Mouse (Mus musculus) cerebellum, adult 11 months (tissue): ENCODE measurements around the gene Dph5.

Source experiments
- DNase-seq: peaks from one replicate; pipeline ENCODE4 v3.0.0; 2022

Dph5 gene

DNA sequence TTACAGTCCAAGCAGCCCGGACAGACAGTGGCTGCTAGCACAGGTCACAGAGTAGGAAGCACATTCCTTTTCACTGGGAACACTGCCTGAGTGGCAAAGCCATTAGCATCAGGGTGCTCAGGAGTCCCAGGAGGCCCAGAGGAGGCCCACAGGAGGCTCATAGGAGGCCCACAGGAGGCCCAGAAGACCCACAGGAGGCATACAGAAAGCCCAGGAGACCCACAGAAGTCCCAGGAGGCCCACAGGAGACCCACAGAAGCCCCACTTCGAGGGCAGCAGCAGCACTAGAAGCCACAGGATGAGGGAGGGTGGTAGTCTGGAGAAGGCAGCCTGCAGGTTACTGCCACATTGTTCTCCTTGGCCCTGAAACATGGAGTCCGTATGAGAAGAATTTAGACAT is 65.5 kb downstream of the Dph5 start:
- DNase-seq = no peak

DNA sequence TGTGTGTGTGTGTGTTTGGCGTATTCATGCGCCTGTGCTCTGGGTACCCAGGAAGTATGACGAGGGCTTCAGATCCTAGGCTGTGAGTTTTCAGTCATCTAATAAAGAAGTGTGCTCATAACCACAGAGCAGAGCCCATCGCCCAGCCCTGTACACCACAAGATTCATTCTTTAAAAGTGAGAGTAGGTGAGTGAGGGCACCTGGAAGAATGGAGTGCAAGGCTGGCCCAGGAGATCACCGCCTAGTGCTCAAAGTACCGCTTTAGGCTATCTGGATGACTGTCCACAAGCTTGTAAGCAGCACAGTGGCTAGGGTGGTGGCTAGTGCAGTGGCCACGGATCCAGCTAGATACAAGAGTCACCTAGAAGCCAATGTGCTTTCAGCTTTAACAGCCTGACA is 69.6 kb downstream of the Dph5 start:
- DNase-seq = no peak

DNA sequence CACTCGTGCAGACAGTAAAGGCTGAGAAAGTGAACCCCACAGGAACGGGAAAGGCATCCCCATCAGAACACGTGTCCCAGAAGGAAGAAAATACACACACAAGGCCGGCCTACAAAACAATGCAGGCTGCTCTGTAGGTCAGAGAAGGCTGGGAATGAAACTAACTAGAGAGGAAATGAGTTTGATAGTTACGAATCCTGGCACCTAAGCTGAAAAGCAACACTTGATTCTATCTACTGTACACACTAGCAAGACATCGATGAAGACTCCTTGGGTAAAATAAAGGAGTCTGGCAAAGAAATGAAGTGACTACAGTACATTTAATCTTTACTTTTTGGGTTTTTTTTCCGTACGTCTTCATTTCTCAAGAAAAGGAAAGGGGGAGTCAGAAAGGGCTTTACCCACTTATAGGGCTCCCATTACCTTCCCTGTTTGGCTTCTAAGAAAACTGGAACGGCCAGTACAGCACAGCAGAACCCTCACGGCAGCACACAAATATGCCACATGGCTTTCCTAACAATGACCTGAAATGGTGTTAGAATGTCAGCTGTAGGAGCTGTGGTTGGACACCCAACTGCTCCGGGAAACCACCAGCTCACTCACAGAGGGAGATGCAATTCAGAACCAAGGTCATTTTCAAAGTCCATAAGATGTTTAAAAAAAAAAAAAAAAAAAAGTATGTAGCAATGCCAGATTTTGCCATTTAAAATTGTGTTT is 73.8 kb downstream of the Dph5 start:
- DNase-seq = no peak

DNA sequence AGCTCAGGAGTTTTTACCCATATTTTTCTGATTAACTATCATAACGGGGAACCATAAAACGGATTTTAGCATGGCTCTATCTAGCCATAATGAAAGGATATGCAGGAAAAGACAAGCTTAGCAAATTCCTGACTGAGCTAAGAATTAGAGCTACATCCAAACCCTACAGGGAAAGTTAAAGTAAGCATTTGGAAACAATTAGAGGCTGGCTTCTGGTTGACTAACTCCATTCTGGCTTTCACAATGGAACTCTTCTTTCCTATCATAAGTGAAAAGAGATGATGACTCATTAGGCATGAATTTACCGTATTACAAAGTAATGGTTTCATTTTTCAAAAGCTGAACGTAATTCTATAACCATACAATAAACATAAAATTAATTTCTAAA is 74.4 kb downstream of the Dph5 start:
- no peak for DNase-seq

DNA sequence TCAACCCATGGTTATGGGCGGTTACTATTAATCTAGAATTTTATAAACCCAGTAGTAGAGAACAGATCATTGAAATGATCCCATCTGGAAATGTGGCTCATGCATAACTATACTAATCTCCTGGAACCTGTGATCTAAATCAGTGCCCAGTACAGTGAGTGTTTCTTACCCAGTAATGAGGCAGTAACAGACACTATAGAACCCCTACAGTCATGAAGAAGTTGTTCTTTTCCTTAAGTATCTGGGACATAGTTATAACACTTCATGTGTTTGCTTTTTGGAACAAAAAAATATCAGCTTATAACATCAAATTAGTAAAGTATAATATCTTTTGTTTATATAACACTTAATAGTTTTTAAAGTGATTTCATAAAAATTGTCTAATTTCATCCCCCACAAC is 76.0 kb downstream of the Dph5 start:
- no peak for DNase-seq

DNA sequence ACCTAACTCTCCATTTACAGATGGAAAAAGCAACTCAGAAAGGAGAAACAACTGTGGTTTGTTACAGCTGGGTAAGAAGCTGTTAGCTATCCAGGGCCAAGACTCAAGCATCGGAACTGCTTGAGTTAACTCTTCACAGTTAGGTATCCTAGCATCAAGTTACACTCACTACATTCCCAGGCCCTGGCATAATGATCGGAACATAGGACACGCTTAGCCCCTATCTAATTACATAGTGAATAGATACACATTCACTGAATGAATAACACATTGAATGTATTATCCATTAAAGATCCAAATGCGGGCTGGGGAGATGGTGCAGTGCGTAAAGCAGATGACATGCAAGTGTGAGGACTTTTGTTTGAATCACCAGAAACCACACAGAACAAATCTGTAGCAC is 76.4 kb downstream of the Dph5 start:
- DNase-seq = no peak

DNA sequence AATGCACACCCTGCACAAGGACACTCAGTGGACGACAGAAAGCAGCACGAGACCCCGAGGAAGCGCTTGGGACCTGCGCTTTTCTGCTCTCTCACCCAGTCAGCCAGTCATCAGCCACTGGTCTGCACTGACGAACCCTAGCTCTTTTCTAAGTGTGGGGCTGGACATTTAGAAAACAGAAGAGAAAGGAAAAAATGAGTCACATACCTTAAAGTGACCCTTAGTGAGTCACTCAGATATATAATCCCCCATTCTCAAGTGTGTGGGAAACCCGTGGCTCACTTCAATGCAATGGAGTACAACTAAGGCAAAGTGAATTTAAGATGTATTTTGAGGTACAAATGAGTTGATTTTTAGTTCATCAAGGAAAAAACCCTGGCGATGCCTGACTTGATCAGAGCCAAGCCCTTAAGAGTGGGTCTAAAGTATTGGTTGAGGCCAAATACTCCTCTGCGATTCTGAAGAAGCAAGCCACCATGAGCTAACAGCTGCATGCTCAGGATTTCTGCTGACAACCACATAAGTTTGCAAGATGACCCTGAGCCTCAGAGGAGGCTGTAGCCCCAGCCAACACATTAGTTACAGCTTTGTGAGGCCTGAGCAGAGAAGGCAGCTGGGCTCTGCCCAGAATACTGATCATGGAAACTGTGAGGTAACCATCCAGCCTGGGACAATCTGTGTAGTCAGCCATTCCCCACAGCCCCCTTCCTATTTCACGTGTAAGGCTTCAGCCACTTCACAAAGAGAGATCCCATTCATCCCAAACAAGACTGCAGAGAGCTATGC is 81.3 kb downstream of the Dph5 start:
- DNase-seq = no peak

DNA sequence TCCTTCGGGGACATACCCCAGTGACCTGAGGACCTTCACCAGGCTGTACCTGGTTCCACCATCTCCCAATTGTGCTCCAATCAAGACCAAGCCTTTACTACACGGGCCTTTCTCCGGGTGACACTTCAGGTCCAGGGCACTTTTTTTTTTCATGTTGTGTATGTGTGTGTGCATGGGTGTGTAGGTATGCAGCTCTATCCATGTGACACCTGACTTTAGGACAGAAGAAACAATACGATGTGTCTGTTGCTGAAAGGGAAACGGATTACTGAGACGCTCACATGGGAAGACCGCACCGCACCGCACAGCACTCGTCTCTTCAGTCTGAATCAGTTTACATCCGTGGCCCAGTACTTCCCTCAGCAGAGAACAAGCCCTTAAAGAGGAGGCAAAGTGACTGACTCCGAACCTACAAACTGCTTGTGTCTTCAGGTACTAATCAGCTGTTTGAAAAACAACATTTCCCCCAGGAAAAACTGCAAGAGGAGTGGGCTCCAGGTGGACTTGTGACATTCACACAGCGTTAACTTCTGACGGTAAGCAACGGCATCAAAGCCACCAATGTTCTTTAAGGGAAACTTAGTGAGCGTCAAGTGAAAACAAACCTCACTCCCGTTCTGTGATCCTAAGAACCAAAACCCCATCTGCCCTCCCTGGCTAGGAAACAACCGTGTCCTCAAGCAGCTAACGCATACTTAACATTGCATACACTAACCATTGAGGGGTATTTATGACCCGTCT is 83.6 kb downstream of the Dph5 start:
- no peak for DNase-seq

DNA sequence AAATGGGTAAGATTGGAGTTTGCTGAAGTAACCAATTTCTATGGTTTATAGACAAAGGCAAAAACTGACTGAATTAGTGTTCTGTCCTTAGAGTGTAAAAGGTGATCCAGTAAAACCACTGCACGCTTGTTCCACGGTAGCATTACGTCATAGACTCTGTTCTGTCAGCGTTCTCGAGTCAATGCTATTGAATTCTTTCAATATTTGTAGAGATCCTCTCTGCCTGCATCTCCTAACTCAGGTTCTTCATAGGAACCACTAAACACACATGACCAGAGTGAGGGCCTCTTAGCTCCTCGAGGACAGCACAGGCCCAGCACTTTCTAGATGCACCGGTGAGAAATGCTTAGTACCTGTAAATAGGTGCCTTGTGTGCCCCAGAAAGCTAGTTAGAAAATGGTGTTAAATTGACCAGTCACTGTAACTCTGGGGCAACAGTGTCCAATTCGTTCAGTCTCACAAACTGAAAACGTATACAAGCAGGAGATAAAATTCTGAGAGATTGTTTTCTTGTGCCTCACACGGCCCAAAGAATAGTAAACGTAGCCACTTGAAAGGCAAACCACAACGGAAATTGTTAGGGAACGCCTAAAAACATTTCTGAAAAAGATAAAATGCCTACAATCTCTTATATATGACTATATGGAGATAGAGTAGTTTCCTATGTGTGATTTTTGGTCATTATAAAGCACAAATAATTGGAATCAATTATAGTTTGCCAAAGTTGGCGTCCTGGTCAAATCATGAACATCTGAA is 84.4 kb downstream of the Dph5 start:
- no peak for DNase-seq

DNA sequence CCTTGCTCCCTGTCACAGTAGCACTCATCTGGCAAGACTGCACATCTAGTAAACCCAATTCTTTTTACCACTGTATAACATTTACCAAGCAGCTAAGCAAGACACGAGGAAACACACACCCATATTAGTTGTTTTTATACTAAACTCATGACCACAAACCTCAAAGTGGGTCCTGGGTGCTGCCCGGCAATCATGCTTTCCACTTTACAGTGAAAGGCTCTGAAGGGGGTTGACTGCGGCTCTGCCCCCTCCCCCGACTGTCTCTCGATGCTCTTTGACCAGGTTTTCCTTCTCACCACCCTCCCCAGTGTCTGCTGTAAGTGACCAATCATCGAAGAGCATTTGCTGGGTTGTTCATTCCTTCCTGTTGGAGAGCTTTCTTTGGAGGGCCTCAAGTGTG is 86.6 kb downstream of the Dph5 start:
- DNase-seq = no peak

DNA sequence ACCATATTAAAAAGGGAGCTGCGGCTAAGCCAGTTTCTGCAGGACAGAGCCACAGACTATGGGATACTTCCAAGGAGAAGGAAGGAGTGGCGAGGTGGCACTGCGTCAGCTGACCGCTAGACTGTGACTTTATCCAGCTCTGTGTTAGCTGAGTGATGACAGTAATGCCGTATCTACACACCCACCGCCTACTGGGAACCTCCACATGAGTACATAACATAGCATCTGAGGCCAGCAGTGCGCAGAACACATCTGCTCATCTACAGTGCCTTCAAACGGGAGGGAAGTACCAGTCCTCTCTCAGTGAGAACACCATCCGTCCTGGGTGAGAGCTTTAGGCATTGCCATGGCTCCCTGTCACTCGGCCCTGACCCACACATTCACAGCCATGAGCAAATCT is 87.4 kb downstream of the Dph5 start:
- DNase-seq = no peak

DNA sequence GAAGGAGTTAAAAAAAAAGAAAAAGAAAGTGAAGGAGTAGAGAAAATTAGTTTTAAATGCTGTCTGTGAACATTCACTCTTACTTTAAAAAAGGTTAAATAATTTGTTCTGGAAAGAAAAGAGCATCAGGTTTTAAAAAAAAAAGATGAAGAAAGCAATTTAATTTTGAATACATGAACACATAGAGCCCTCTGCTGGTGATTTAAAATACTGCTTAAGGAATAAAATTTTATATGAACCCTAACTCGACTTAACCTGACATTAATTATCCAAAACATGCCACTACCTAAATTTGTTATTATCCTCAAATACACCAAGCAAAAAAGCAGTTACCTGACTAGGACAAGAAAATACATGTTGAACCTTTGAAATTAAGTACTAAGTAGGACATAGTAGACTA is 91.4 kb downstream of the Dph5 start:
- DNase-seq = no peak

DNA sequence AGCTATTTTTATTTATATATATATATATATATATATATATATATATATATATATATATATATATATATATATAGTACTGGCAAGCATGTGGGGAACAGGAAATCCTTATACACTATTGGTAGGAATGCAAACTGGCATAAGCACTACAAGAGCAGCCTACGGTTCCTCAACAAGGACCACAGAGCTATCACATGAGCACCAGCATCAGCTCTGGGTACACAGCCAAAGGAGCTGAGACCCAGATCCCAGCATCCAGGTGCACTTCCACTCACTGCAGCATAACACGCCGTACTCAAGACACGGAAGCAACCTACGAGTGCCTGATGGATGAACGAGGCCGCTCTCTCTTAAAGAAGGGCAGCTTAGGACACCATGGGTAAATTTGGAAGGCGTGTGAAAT is 95.6 kb downstream of the Dph5 start:
- DNase-seq = no peak
